Mouse (Mus musculus) kidney, postnatal 36 days (tissue): ENCODE results near the gene Sergef.

ENCODE experiments used
- DNase-seq, 2 experiments: peaks; one replicate each; pipeline ENCODE4 v3.0.0; 2021 to 2022; ENCODE audit warnings: mixed read lengths in 2 of 2

Sergef gene

GRCm38 (mm10) chr7:46572803-46573594 is 66.6 kb downstream of the Sergef start:
- DNase-seq = no peak

GRCm38 (mm10) chr7:46569509-46569908 is 70.1 kb downstream of the Sergef start:
- DNase-seq = peak; percentile 37 to 78

- DNase-seq = peak in 1 of 2 experiments; percentile 15
These were observed 73.1 kb downstream of the Sergef start for GRCm38 (mm10) chr7:46566318-46567007.

GRCm38 (mm10) chr7:46565374-46565773 is 74.2 kb downstream of the Sergef start:
- no peak for DNase-seq

GRCm38 (mm10) chr7:46563801-46564200 is 75.8 kb downstream of the Sergef start:
- DNase-seq = no peak

GRCm38 (mm10) chr7:46560061-46560460 is 79.5 kb downstream of the Sergef start:
- DNase-seq = no peak

GRCm38 (mm10) chr7:46559643-46560042 is 80.0 kb downstream of the Sergef start:
- DNase-seq = peak in 1 of 2 experiments; percentile 42

- no peak for DNase-seq
These were observed 80.6 kb downstream of the Sergef start for GRCm38 (mm10) chr7:46559006-46559405.

- no peak for DNase-seq
These were observed 81.6 kb downstream of the Sergef start for GRCm38 (mm10) chr7:46557996-46558395.

GRCm38 (mm10) chr7:46557387-46557786 is 82.2 kb downstream of the Sergef start:
- no peak for DNase-seq

- no peak for DNase-seq
These were observed 83.1 kb downstream of the Sergef start for GRCm38 (mm10) chr7:46556358-46557118.

GRCm38 (mm10) chr7:46555731-46556130 is 83.9 kb downstream of the Sergef start:
- peak; percentile 11 to 40 for DNase-seq

GRCm38 (mm10) chr7:46554855-46555254 is 84.8 kb downstream of the Sergef start:
- no peak for DNase-seq

GRCm38 (mm10) chr7:46554003-46554402 is 85.6 kb downstream of the Sergef start:
- DNase-seq = peak; percentile 36 to 44

- DNase-seq = no peak
These were observed 87.5 kb downstream of the Sergef start for GRCm38 (mm10) chr7:46551935-46552752.

- no peak for DNase-seq
These were observed 88.4 kb downstream of the Sergef start for GRCm38 (mm10) chr7:46551173-46551572.

- no peak for DNase-seq
These were observed 91.5 kb downstream of the Sergef start for GRCm38 (mm10) chr7:46548124-46548523.

- DNase-seq = no peak
These were observed 92.0 kb downstream of the Sergef start for GRCm38 (mm10) chr7:46547642-46548041.

GRCm38 (mm10) chr7:46546539-46546938 is 93.1 kb downstream of the Sergef start:
- no peak for DNase-seq

GRCm38 (mm10) chr7:46544195-46544641 is 95.4 kb downstream of the Sergef start:
- DNase-seq = no peak

- no peak for DNase-seq
These were observed 97.5 kb downstream of the Sergef start for GRCm38 (mm10) chr7:46542117-46542516.

GRCm38 (mm10) chr7:46540616-46541015 is 99.0 kb downstream of the Sergef start:
- no peak for DNase-seq
